Mouse (Mus musculus) heart, postnatal 25 days (tissue): ENCODE measurements around the gene 4931414P19Rik. TPM values are rescaled to one million over a fixed set of nuclear protein-coding genes. Genes with fewer than 3 reads are reported as not detected.
A peak's percentile ranks its signal among the peaks of the same experiment; 100 is the strongest.

Experiments
- DNase-seq: peaks from one replicate; pipeline ENCODE4 v3.0.0; 2022; ENCODE audit warnings: low spot score
- intact Hi-C: fragments of 180-260 bp; cut with DNase I; formaldehyde crosslinking; loops from one replicate; pipeline ENCODE4 v1.15.1; 2025
- microRNA-seq: library from miRNA; unstranded; fragments of <30 nt; microRNA quantifications from one replicate; pipeline ENCODE4 v1.2.0, GENCODE M21; 2022
- total RNA-seq, 2 experiments: library from RNA; stranded (reverse); gene quantifications; 2 replicates each; pipeline ENCODE4 v1.2.3; 2021

Gene 4931414P19Rik
- total RNA-seq, 2 experiments from 2014 or later, result 3.7 to 4.0 TPM

DNA sequence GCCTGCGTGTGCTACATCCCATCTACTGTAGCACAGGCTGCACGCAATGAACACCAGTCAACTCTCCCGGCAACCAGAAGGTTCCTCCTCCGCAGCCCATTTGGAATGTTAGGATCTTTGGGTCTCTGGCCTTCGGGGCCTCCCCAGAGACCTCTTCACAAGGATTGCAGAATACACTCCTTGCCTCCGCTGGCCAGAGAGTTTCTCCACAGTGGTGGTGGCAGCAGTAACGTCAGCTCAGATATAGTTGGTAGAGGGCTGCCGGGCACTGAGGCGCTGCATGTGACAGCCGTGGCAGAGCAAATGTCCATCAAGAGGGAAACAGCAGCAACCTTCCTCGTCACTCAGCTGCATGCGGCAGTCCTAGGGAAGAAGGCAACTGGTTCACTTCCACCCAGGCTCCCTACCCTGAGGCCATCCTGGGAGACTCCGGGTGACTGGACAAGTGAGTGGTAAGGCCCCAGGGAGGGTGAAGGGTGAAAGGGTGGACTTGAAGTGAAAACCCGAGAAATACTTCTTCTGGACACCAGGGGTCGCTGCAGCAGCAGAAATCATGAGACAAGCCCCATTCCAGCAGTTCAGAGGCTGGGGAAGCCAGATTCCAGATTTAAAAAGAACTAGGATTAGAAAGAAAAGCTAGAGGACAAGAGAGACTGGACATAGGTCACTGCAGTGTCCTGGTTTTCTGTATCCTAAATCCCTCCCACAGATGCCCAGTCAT lies 36.9 kb downstream of the 4931414P19Rik start:
- peak; percentile 45 for DNase-seq
- intact Hi-C loops, result loop anchor here (1.0 to 5.0 kb wide), 2 partner anchors 72 to 128 kb away; partner anchors contain the start of genes Cdh24 and Gm29776

DNA sequence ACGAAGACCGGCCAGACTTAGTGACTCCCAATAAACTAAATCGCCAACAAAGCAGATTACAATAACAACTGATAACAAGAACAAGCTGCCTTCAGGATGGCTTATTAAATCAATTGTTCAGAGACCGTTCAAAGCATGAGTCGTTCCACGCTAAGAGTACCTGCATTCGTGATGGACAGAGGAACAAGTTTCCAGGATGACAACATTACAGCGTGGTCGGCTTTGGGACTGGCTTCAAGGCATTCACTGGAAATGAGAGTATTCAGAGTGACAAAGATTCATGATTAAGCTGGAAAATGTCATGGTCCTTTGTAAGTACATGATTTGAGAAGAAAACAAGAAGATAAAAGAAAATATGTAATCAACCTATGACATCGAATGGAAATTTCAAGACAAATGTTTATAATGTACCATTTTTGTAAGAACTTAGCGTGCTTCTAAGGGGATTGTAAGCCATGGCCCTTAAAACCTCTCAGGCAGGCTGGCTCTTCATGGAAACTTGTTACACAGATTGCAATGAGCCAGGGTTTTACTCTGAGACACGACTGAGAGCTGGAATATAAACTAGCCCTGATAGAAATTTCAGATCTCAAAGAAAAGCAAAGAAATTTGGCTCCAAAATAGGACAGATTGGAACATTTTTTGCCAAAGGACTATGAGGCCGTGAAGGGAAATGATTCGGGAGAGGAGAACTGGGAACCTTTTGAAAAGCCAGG lies 45.1 kb downstream of the 4931414P19Rik start:
- intact Hi-C loops, result no loop called here
- DNase-seq, result no peak

DNA sequence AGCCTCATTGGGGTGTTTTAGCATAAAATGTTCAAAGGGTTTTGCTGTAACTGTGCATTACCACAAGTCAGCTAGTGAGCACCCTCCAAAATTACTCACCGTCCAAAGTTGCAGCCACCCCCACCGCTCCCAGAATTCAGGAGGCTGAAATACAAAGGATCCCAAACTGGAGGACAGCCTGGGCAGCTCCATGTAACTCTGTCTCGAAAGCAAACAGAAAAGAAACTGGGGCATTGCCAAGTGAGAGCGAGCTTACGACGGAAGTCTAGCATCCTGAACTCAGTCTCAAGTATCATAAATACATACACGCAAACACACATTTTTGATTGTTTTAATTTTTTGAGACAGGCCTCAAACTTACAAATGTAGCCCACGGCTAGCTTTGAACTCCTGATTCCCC lies 48.5 kb downstream of the 4931414P19Rik start:
- intact Hi-C loops, result no loop called here
- no peak for DNase-seq

DNA sequence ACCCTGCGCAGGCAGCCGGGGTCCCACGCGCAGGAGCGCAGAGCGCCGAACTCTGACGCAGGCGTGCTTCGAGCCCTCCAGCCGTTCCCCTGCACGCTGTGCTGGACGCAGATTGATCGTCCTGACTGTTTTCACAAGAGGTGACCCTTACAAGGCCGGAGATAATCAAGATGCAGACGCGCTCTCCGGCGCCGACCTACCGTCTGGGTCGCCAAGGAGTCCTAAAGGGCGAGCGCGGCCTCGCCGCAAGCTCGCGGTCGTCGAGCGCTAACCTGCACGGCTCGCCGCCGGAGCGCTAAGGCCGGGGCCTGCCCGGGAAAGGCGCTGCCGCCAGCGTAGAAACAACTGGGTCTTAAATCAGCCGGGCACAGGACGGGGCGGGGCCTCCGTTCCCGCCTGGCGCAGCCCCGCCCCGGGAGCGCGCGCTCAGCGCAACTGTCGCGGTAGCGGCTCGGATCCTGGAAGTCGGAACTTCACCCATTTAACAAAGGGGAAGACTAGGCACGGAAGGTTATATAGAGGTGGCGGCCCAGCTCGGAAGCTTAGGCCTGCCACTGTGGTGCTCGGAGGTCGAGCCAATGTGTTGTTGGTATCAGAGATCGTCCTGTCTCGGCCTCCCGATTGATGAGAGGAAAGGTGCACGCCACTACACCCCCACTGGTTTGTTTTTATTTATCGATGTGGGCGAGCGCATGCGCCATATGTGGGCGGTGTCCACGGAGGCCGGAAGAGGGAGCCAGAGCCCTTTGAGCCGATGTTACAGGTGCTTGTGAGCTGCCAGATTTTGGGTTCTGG lies 51.6 kb downstream of the 4931414P19Rik start, which contains the start of gene Haus4:
Gene Haus4, minus strand, starts transcription at position 642 of the 795 bp plus-strand sequence.
- peak; percentile 72 for DNase-seq
- intact Hi-C loops, result loop anchor here (5.0 kb wide), 1 partner anchor 37 kb away; the partner anchor contains the start of gene Prmt5

DNA sequence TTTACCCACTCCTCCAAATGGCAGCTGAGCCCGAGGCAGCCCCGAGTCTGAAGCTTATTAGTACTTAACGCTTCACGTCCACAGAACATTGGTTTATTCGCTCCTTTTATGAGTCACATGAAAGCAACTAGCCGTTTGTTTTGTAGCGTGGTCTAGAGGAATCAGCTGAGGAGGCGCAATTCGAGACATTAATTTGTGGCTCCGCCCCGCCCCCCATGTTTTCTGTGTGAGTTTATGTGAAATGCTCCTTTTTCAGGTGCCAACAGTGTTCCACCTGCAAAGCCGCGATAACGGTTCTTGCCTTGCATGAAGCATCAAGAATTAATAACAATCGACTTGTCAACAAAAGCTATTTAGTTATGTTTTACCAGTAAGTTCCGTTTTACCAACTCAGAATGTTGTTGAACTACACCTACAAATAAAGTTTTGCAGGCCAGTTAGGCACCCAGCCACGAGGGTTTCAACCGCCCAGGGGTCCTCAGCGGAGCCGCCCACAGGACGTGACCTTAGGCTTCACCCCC lies 52.3 kb downstream of the 4931414P19Rik start:
- intact Hi-C loops, result loop anchor here (5.0 kb wide), 1 partner anchor 36 kb away; the partner anchor contains the start of gene Prmt5

DNA sequence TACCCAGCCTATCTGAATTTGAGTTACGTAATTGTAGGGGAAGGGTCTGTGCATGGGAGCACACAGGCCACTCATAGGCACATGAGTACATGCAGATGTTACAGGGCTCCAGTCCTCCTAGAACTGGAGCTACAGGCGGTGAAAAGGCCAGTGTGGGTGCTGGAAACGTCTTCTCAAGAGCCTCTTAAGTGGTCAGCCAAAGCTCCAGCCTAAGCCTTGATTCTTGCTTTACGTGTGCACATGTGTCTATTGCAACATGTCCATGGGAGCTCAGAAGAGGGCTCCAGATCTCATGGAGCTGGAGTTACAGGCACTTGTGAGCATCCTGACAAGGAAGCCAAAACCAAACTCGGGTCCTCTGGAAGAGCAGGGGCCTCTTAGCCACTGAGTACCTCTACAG lies 61.1 kb downstream of the 4931414P19Rik start:
- intact Hi-C loops, result no loop called here
- no peak for DNase-seq

More for the DNA sequence above, 52.3 kb downstream of the 4931414P19Rik start:
- no peak for DNase-seq

DNA sequence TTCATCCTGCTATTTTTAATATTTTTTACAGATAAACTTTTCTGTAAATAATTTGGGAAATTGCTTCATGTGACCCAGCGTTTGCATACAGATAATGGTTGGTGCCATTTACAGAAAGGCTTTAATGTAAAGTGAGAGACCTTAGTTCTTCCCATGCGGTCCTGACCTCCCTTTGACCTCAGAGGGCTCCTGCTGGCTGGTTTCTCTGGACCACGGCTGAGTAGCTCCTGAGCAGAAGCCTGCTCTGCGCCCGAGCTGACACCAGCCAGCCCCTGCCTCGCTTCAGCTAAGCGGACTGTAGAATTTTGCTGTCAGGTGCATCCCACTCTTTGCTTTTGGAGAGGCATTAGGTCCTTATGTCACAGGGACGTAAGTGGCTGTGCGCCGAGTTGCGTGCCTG lies 65.0 kb downstream of the 4931414P19Rik start:
- intact Hi-C loops, result no loop called here
- no peak for DNase-seq

DNA sequence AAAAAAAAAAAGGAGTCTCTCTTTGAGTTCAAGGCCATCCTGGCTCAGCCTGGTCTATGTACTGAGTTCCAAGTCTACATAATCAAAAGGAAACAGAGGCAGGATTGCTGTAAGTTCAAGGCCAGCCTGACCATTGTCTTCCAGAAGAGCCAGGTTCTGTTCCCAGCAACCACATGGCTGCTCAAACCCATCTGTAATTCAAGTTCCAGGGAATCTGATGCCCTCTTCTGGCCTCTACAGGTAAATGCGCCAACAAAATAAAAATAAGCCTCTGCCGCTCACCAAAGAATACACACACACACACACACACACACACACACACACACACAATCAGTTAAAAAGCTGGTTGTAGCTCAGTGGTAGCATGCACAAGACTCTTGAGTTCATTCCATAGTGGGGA lies 67.2 kb downstream of the 4931414P19Rik start:
- intact Hi-C loops, result no loop called here
- DNase-seq, result no peak

Small RNA genes lying within 50 kb of the gene (microRNA-seq; reads per million reads assigned to microRNA genes)
- gene Mir686, result not detected
- not detected for gene Mir6948

Other genes with a start within 250 kb of the 4931414P19Rik start
- 100 to 1,000 TPM; 103 to 111 TPM for gene Oxa1l, start 245.2 kb downstream of the 4931414P19Rik start, total RNA-seq
- 1 to 10 TPM; 7.7 to 7.9 TPM for gene Slc7a7, start 188.2 kb downstream of the 4931414P19Rik start, total RNA-seq
- 100 to 1,000 TPM; 114 to 121 TPM for gene Mrpl52, start 179.1 kb downstream of the 4931414P19Rik start, total RNA-seq
- 10 to 100 TPM; 16.5 to 23.6 TPM for gene Mmp14, start 174.4 kb downstream of the 4931414P19Rik start, total RNA-seq
- gene Lrp10, start 141.9 kb downstream of the 4931414P19Rik start, total RNA-seq, result 10 to 100 TPM; 53.9 to 59.8 TPM
- not detected for gene Rem2, start 129.9 kb downstream of the 4931414P19Rik start, total RNA-seq
- gene Prmt5, start 88.5 kb downstream of the 4931414P19Rik start, total RNA-seq, result 10 to 100 TPM; 30.3 to 31.7 TPM
- 1 to 10 TPM; 3.2 to 3.6 TPM for gene Haus4, start 51.4 kb downstream of the 4931414P19Rik start, total RNA-seq
- 1 to 10 TPM; 6.0 to 6.5 TPM for gene Ajuba, start 28.4 kb downstream of the 4931414P19Rik start, total RNA-seq
- 100 to 1,000 TPM; 195 to 201 TPM for gene Psmb5, start 12.0 kb upstream of the 4931414P19Rik start, total RNA-seq
- gene Psmb11, start 15.4 kb upstream of the 4931414P19Rik start, total RNA-seq, result not detected
- not detected for gene Gm17606, start 35.0 kb upstream of the 4931414P19Rik start, total RNA-seq
- under 1 TPM; 0.31 to 0.39 TPM for gene Cdh24, start 35.4 kb upstream of the 4931414P19Rik start, total RNA-seq
- gene 1700123O20Rik, start 80.2 kb upstream of the 4931414P19Rik start, total RNA-seq, result 10 to 100 TPM; 15.5 to 16.0 TPM
- 10 to 100 TPM; 78.7 to 80.9 TPM for gene Acin1, start 80.9 kb upstream of the 4931414P19Rik start, total RNA-seq
- gene Gm29776, start 92.8 kb upstream of the 4931414P19Rik start, total RNA-seq, result not detected
- gene Cebpe, start 106.2 kb upstream of the 4931414P19Rik start, total RNA-seq, result not detected
- 1 to 10 TPM; 2.4 to 2.8 TPM for gene Slc7a8, start 176.0 kb upstream of the 4931414P19Rik start, total RNA-seq
- gene Rnf212b, start 208.1 kb upstream of the 4931414P19Rik start, total RNA-seq, result not detected